Comparison of ENCODE assay signal across 10 mouse cellular contexts in genomic region chr4:138343341-138343837, GRCm38 (mm10). TPM values are rescaled to one million over a fixed set of nuclear protein-coding genes. Genes with fewer than 3 reads are reported as not detected.
DNase-seq lines count a peak whose midpoint lies in the region; ATAC-seq lines count a peak whose summit lies in the region.
"Had no signal": no experiment of that assay in that cellular context is flagged by ENCODE, and none has a peak within 500 bp of the region (broad histone marks: within the 10 kb centered on the region; RNA-seq: fewer than 3 reads in every experiment).

No protein-coding gene starts in this region.

- no peaks in the 10 kb centered on the region for H3K27me3 ChIP-seq in intestine, embryonic 15.5 days (replicated peaks)
- H3K27me3 ChIP-seq in liver, embryonic 13.5 days = peaks cover 4% of the 10 kb centered on the region; the same call in 1 of the 2 replicates
- H3K27me3 ChIP-seq in forebrain, embryonic 11.5 days (ENCODE audit: control insufficient read depth, insufficient read depth, low read length) = no peaks in the 10 kb centered on the region

- 67% methylated on average over 10 of the region's 10 CpGs for WGBS in intestine, embryonic 15.5 days
- 69% methylated on average over 10 of the region's 10 CpGs for whole genome bisulfite sequencing in liver, embryonic 13.5 days (ENCODE audit: insufficient replicate concordance)
- WGBS in forebrain, embryonic 11.5 days = 87% methylated on average over 10 of the region's 10 CpGs

- H3K4me3 ChIP-seq in intestine, embryonic 15.5 days (replicated peaks) = no peak overlapping the region
- no peak overlapping the region for H3K4me3 ChIP-seq in liver, embryonic 13.5 days (replicated peaks)
- H3K4me3 ChIP-seq in forebrain, embryonic 11.5 days (ENCODE audit: low read depth, low read length) = no peak overlapping the region

- ATAC-seq in intestine, embryonic 15.5 days = no peak
- no peak for ATAC-seq in liver, embryonic 13.5 days (ENCODE audit: low read depth)
- ATAC-seq in forebrain, embryonic 11.5 days (replicated peaks; ENCODE audit: low FRiP score) = no peak
- ATAC-seq: hindbrain, embryonic 16.5 days had no signal

- intact Hi-C loops in gastrocnemius, postnatal 14 days (cut with DNase I; ENCODE audit: low total_unique reads) = no loop called here

- H3K9ac ChIP-seq in intestine, embryonic 15.5 days = no peak overlapping the region
- no peak overlapping the region for H3K9ac ChIP-seq in liver, embryonic 13.5 days
- no peak overlapping the region for H3K9ac ChIP-seq in forebrain, embryonic 11.5 days (ENCODE audit: low read length)

- H3K4me2 ChIP-seq in intestine, embryonic 15.5 days (replicated peaks) = no peak overlapping the region
- no peak overlapping the region for H3K4me2 ChIP-seq in liver, embryonic 13.5 days
- H3K4me2 ChIP-seq in forebrain, embryonic 11.5 days (ENCODE audit: low read depth, low read length, severe bottlenecking) = no peak overlapping the region

- H3K9me3 ChIP-seq in intestine, embryonic 15.5 days = no peaks in the 10 kb centered on the region
- H3K9me3 ChIP-seq in liver, embryonic 13.5 days (replicated peaks) = no peaks in the 10 kb centered on the region
- H3K9me3 ChIP-seq in forebrain, embryonic 11.5 days (ENCODE audit: control insufficient read depth, low read length) = no peaks in the 10 kb centered on the region

- H3K4me1 ChIP-seq in intestine, embryonic 15.5 days (replicated peaks) = peaks cover 6% of the 10 kb centered on the region; the same call in 1 of the 2 replicates
- peaks cover 11% of the 10 kb centered on the region for H3K4me1 ChIP-seq in liver, embryonic 13.5 days (replicated peaks)
- H3K4me1 ChIP-seq in forebrain, embryonic 11.5 days (replicated peaks; ENCODE audit: control insufficient read depth, insufficient read depth, low read length) = no peaks in the 10 kb centered on the region

- H3K36me3 ChIP-seq in intestine, embryonic 15.5 days = no peaks in the 10 kb centered on the region
- no peaks in the 10 kb centered on the region for H3K36me3 ChIP-seq in liver, embryonic 13.5 days
- H3K36me3 ChIP-seq in forebrain, embryonic 11.5 days (ENCODE audit: control insufficient read depth, insufficient read depth, low read length) = no peaks in the 10 kb centered on the region

- H3K27ac ChIP-seq in intestine, embryonic 15.5 days = peak overlapping the region; percentile 82
- H3K27ac ChIP-seq in liver, embryonic 13.5 days = peak overlapping the region; percentile 74
- no peak overlapping the region for H3K27ac ChIP-seq in forebrain, embryonic 11.5 days (ENCODE audit: low read depth, low read length)
- H3K27ac ChIP-seq: macrophage had no signal

- peak; percentile 20 for DNase-seq in gastrocnemius, postnatal 14 days
- no peak for DNase-seq in gastrocnemius, postnatal 4 days (ENCODE audit: low spot score in 2 of 2)
- peak; percentile 86 for DNase-seq in adrenal gland, postnatal 14 days
- no peak for DNase-seq in liver, embryonic 13.5 days
- no peak for DNase-seq in forebrain, embryonic 11.5 days (ENCODE audit: low spot score)
- DNase-seq in frontal cortex, postnatal 10 days (ENCODE audit: low spot score in 2 of 2) = no peak
- no peak for DNase-seq in urinary bladder, postnatal 36 days (ENCODE audit: low spot score in 2 of 2)

RNA-seq across cellular contexts. Expression of gene Pink1, which starts 17.3 kb away (rescaled TPM):
- total RNA-seq in gastrocnemius, postnatal 14 days (2021) = 100 to 1,000 TPM; 259 to 277 TPM
- total RNA-seq in gastrocnemius, postnatal 4 days (2021) = 100 to 1,000 TPM; 170 to 188 TPM
- 149 and 151 TPM in 2 replicates for total RNA-seq in adrenal gland, postnatal 14 days (2021)
- polyA plus RNA-seq in intestine, embryonic 15.5 days (2015; fragmentation: Nextera tagmentation; extraction: Ambion mirVana) = 35.9 and 36.1 TPM in 2 replicates
- 25.7 and 26.7 TPM in 2 replicates for polyA plus RNA-seq in liver, embryonic 13.5 days (2015; fragmentation: Nextera tagmentation; extraction: Ambion mirVana)
- polyA plus RNA-seq in forebrain, embryonic 11.5 days (2014; fragmentation: Nextera tagmentation; extraction: Ambion mirVana) = 19.4 and 21.5 TPM in 2 replicates

RNA-seq across cellular contexts. Expression of gene Cda, which starts 24.4 kb away (rescaled TPM):
- 1 to 10 TPM in 1 of 2 experiments, under 1 TPM in 1; 0.55 to 1.9 TPM for total RNA-seq in gastrocnemius, postnatal 14 days (2021)
- total RNA-seq in gastrocnemius, postnatal 4 days (2021) = 1 to 10 TPM; 2.1 to 2.4 TPM
- 10.4 and 11.5 TPM in 2 replicates for total RNA-seq in adrenal gland, postnatal 14 days (2021)
- polyA plus RNA-seq in intestine, embryonic 15.5 days (2015; fragmentation: Nextera tagmentation; extraction: Ambion mirVana) = 26.5 and 30.5 TPM in 2 replicates
- 4.7 and 5.2 TPM in 2 replicates for polyA plus RNA-seq in liver, embryonic 13.5 days (2015; fragmentation: Nextera tagmentation; extraction: Ambion mirVana)
- 1.9 and 2.2 TPM in 2 replicates for polyA plus RNA-seq in forebrain, embryonic 11.5 days (2014; fragmentation: Nextera tagmentation; extraction: Ambion mirVana)
- polyA plus RNA-seq: macrophage had no signal

RNA-seq across cellular contexts. Expression of gene Ddost, which starts 38.9 kb away (rescaled TPM):
- 10 to 100 TPM; 51.0 to 59.3 TPM for total RNA-seq in gastrocnemius, postnatal 14 days (2021)
- total RNA-seq in gastrocnemius, postnatal 4 days (2021) = 100 to 1,000 TPM; 106 to 115 TPM
- total RNA-seq in adrenal gland, postnatal 14 days (2021) = 113 and 115 TPM in 2 replicates
- 379 and 414 TPM in 2 replicates for polyA plus RNA-seq in intestine, embryonic 15.5 days (2015; fragmentation: Nextera tagmentation; extraction: Ambion mirVana)
- 173 and 182 TPM in 2 replicates for polyA plus RNA-seq in liver, embryonic 13.5 days (2015; fragmentation: Nextera tagmentation; extraction: Ambion mirVana)
- polyA plus RNA-seq in forebrain, embryonic 11.5 days (2014; fragmentation: Nextera tagmentation; extraction: Ambion mirVana) = 200 and 227 TPM in 2 replicates

RNA-seq across cellular contexts. Expression of gene Fam43b, which starts 52.9 kb away (rescaled TPM):
- under 1 TPM in 1 of 2 experiments, not detected in 1; 0.08 TPM for total RNA-seq in gastrocnemius, postnatal 14 days (2021)
- not detected for total RNA-seq in gastrocnemius, postnatal 4 days (2021)
- total RNA-seq in adrenal gland, postnatal 14 days (2021) = 2.1 and 3.0 TPM in 2 replicates
- polyA plus RNA-seq in intestine, embryonic 15.5 days (2015; fragmentation: Nextera tagmentation; extraction: Ambion mirVana) = 0.05 TPM in 1 of 2 replicates, not detected in the other
- polyA plus RNA-seq in liver, embryonic 13.5 days (2015; fragmentation: Nextera tagmentation; extraction: Ambion mirVana) = not detected in 2 replicates
- polyA plus RNA-seq in forebrain, embryonic 11.5 days (2014; fragmentation: Nextera tagmentation; extraction: Ambion mirVana) = not detected in 2 replicates
- polyA plus RNA-seq: macrophage had no signal

Comparison
In these comparisons a context has a peak if more than half of its experiments do, and no peak if none do; other contexts are left out.
1. DNase-seq: peak in gastrocnemius, postnatal 14 days (single experiment) and adrenal gland, postnatal 14 days (single experiment); none in gastrocnemius, postnatal 4 days (0 of 2), liver, embryonic 13.5 days (single experiment), forebrain, embryonic 11.5 days (single experiment), frontal cortex, postnatal 10 days (0 of 2) and urinary bladder, postnatal 36 days (0 of 2).